Mouse (Mus musculus) ES-E14 (cell line): ENCODE results near the gene Sorcs2.

ENCODE experiments used
- CHD2 ChIP-seq: IDR thresholded peaks from 2 replicates; pipeline ENCODE4 v1.6.1; 2014; ENCODE audit warnings: mild to moderate bottlenecking, low read depth, low read length, inconsistent platforms
- HCFC1 ChIP-seq: IDR thresholded peaks from 2 replicates; pipeline ENCODE4 v1.6.1; 2012; ENCODE audit warnings: low read length, inconsistent platforms, borderline replicate concordance; ENCODE audit not compliant: insufficient read depth
- MAFK ChIP-seq: IDR thresholded peaks from 2 replicates; pipeline ENCODE4 v1.6.1; 2014; ENCODE audit warnings: mild to moderate bottlenecking, low read depth, low read length, inconsistent platforms; ENCODE audit not compliant: insufficient read depth
- ZC3H11A ChIP-seq: IDR thresholded peaks from 2 replicates; pipeline ENCODE4 v1.6.1; 2012; ENCODE audit warnings: low read depth, mild to moderate bottlenecking, inconsistent platforms, low read length, borderline replicate concordance
- ZNF384 ChIP-seq: IDR thresholded peaks from 2 replicates; pipeline ENCODE4 v1.6.1; 2012; ENCODE audit warnings: low read depth, low read length, inconsistent platforms

DNA sequence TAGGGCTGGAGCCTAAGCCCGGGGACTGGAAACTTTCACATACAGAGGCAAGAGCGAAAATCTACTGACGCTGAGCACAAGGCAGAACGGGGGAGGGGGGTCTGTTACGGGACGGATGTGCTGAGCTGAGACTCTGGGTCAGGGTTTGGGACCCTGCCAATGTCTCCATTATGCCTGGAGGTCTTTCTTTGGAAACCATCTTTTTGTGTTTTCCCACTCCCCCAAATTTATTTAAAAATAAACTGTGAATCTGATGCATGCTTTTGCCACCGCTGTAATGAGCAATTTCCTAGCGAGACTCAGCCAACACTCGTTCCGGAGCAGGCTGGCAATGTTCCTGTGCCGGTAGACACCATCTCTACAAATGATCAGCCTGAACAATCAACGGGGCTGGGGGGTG lies 137.1 kb downstream of the Sorcs2 start:
- TF ChIP-seq MAFK (no peak), HCFC1 (no peak), ZC3H11A (no peak), ZNF384 (no peak), CHD2 (no peak)
